Mouse (Mus musculus) stomach, embryonic 16.5 days (tissue): ENCODE measurements around the gene Megf11. TPM values are rescaled to one million over a fixed set of nuclear protein-coding genes. Genes with fewer than 3 reads are reported as not detected.
A peak's percentile ranks its signal among the peaks of the same experiment; 100 is the strongest.
"Not testable (repeated sequence)": the region's sequence is repeated elsewhere in the genome, so short reads cannot be mapped to it uniquely, and the experiment has no call there.

Experiments used
- ATAC-seq: fragments of 200-750 bp; cut with Nextera tagmentation; 2 replicates; pipeline ENCODE4 v1.8.0; 2017; ENCODE audit warnings: moderate number of reproducible peaks, moderate TSS enrichment; ENCODE audit not compliant: insufficient read depth, low FRiP score
- H3K27ac ChIP-seq: fragments of 300-500 bp; sonication (generic); 2 replicates; pipeline ENCODE4 v1.5.1; 2014; ENCODE audit warnings: low read length
- H3K27me3 ChIP-seq: fragments of 300-500 bp; sonication (generic); 2 replicates; pipeline ENCODE4 v1.6.1; 2014; ENCODE audit warnings: low read length, control low read depth, mixed read lengths; ENCODE audit not compliant: control insufficient read depth, insufficient read depth
- H3K36me3 ChIP-seq: fragments of 300-500 bp; sonication (generic); 2 replicates; pipeline ENCODE4 v1.6.1; 2014; ENCODE audit warnings: low read length; ENCODE audit not compliant: control insufficient read depth, insufficient read depth
- H3K4me1 ChIP-seq: fragments of 300-500 bp; sonication (generic); 2 replicates; pipeline ENCODE4 v1.6.1; 2014; ENCODE audit warnings: low read length, control low read depth, mixed read lengths; ENCODE audit not compliant: control insufficient read depth, insufficient read depth
- H3K4me2 ChIP-seq: fragments of 300-500 bp; sonication (generic); 2 replicates; pipeline ENCODE4 v1.6.1; 2014; ENCODE audit warnings: low read depth, low read length, mixed read lengths
- H3K4me3 ChIP-seq: fragments of 300-500 bp; sonication (generic); replicated peaks from 2 replicates; pipeline ENCODE4 v1.5.1; 2014; ENCODE audit warnings: mild to moderate bottlenecking, low read length
- H3K9ac ChIP-seq: fragments of 300-500 bp; sonication (generic); 2 replicates; pipeline ENCODE4 v1.6.1; 2014; ENCODE audit warnings: low read length
- H3K9me3 ChIP-seq: fragments of 300-500 bp; sonication (generic); replicated peaks from 2 replicates; pipeline ENCODE4 v1.6.1; 2016; ENCODE audit warnings: low read length, control low read depth; ENCODE audit not compliant: control insufficient read depth
- WGBS: fragments of 180-500 bp; shearing (Covaris S2); extraction: QIAGEN DNeasy Blood & Tissue Kit; methylation state at CpG from one replicate; pipeline ENCODE4 v1.1.7; 2014; 5-methylcytosine and 5-hydroxymethylcytosine counted together
- polyA plus RNA-seq: library from polyadenylated mRNA; unstranded; fragments of >200 nt; fragmentation: Nextera tagmentation; extraction: Ambion mirVana; gene quantifications from 2 replicates; pipeline ENCODE4 v1.2.1, GENCODE M21; 2015

The Megf11 gene
- polyA plus RNA-seq, 1 experiment from 2014 or later: 1.2 TPM

DNA sequence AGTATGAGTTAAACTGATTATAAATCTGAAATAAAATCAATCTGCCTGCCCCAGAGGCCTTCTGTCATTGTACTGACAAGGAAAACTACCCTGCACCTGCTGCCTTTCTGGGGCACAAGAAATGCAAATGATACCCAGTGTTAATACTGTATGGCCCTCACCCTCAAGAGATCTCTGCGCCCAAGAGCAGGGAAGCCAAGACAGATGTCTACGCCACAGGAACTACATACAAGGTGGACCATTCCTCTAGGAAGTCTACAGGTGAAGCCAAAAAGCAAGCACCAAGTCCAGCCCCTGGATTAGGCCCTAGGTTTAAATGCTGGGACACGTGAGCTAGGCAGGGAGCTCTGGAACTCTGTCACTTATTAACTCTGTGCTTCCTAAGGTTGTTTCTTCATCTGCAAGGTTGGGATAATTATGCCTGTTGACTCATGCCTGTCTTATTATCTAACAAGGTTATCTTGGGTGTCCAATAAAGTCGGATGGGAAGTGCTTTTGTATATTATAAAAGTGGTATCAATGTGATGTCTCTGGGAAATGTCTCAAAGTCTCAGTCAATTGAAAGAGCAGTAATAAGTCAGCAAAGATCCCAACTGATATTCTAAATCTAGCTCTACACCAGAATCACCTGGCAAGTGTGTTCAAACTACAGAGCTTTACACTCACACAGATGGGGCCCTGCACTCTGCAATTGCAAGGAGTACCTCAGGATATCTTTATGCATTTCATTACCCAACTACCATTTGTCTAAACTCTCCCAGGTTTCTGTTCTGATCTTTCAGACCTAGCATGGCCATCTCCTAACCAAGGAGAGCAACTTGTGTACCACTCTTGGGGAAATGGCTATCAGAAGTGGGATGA is 315.3 kb downstream of the Megf11 start:
- Histone ChIP-seq H3K27me3 (no peaks in the 10 kb centered on the region), H3K9ac (no peak overlapping the region), H3K4me1 (peaks cover 15% of the 10 kb centered on the region; the same call in 1 of the 2 replicates), H3K27ac (peak overlapping the region; percentile 55), H3K9me3 (no peaks in the 10 kb centered on the region), H3K4me3 (no peak overlapping the region), H3K36me3 (no peaks in the 10 kb centered on the region), H3K4me2 (no peak overlapping the region)
- 74% methylated on average over 4 of the region's 4 CpGs for WGBS
- no peak for ATAC-seq

DNA sequence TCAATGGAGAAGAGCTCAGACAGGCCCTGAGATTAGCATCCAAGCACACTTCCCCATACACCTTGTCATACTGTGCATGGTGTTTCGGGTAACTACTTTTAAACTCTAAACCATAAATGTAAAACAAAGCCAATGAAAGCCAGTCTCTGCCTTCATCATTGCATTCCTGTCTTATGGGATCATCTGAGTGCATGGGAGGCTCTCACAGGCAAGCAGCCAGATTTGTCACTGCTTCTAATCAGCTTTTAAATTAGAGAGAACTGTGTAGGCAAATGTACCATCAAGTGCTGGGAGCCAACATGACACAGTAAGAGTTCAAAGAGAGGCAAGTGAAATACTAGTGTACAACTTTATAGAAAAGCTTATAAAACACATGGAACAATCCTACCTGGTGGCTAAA is 316.2 kb downstream of the Megf11 start:
- no peak overlapping the region for H3K4me2 ChIP-seq
- H3K4me3 ChIP-seq: no peak overlapping the region
- peaks cover 15% of the 10 kb centered on the region; the same call in 1 of the 2 replicates for H3K4me1 ChIP-seq
- ATAC-seq: no peak
- no peak overlapping the region for H3K9ac ChIP-seq
- WGBS: 51% methylated on average over 1 of the region's 1 CpGs
- H3K36me3 ChIP-seq: no peaks in the 10 kb centered on the region
- no peaks in the 10 kb centered on the region for H3K27me3 ChIP-seq
- H3K27ac ChIP-seq: peak overlapping the region; percentile 55; the same call in 1 of the 2 replicates
- no peaks in the 10 kb centered on the region for H3K9me3 ChIP-seq

GRCm38 (mm10) chr9:64702391-64702790 is 317.0 kb downstream of the Megf11 start:
- no peak for ATAC-seq
- H3K27ac ChIP-seq: peak overlapping the region; percentile 20; the same call in 1 of the 2 replicates

DNA sequence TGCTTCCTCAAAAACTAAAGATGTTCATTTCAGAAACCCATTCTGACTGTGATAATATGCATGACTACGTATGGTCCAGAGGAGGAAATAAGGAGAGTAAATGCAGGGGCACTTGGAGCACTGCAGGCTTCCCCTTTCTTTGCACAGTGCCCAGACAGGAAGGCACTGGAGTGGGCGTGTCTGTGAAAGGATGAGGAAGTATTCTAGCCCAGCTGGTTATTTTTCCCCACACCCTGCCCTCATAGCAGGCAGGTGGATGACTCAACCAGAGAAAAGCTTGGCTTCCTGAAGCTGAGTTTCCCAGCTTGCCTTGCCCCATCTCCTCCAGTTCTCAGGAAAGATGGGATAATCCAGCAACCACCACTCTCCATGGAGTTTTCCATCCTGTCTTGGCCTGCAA is 317.5 kb downstream of the Megf11 start:
- Histone ChIP-seq H3K27me3 (no peaks in the 10 kb centered on the region), H3K4me2 (no peak overlapping the region), H3K9ac (no peak overlapping the region), H3K36me3 (no peaks in the 10 kb centered on the region), H3K4me1 (peaks cover 15% of the 10 kb centered on the region; the same call in 1 of the 2 replicates), H3K27ac (peak overlapping the region; percentile 20), H3K9me3 (no peaks in the 10 kb centered on the region), H3K4me3 (no peak overlapping the region)
- peak; percentile 92 for ATAC-seq
- 58% methylated on average over 2 of the region's 2 CpGs for WGBS

More at GRCm38 (mm10) chr9:64702391-64702790, 317.0 kb downstream of the Megf11 start:
- Histone ChIP-seq H3K4me3 (no peak overlapping the region), H3K9me3 (no peaks in the 10 kb centered on the region), H3K36me3 (no peaks in the 10 kb centered on the region), H3K4me1 (peaks cover 15% of the 10 kb centered on the region; the same call in 1 of the 2 replicates), H3K4me2 (no peak overlapping the region), H3K27me3 (no peaks in the 10 kb centered on the region), H3K9ac (no peak overlapping the region)

DNA sequence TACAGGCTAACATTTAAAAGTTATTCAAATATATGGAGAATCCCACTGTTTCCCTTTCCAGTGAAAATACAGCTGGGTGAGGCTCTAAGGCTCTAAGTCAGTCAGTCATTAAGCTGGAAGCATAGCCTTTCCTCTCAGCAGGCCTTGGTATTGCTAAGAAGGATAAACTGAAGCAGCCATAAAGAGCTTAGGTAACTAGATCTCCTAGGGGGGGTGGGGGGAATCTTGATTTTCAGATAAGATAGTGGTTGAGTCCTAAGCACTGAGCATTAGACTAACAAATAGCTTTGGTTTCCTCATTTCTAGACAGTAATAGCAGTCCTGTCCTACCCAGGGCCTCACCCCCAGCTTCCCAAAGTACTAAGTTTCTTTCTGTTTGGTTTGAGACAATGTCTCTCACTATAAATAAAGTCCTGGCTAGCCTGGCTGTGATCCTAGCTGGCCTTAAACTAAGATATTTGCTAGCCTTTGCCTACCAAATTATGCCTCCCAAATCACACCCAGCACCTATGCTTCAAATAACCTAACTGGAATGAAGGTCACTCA is 318.1 kb downstream of the Megf11 start:
- Histone ChIP-seq H3K9me3 (no peaks in the 10 kb centered on the region), H3K4me3 (no peak overlapping the region), H3K4me1 (peaks cover 15% of the 10 kb centered on the region; the same call in 1 of the 2 replicates), H3K27ac (peak overlapping the region; percentile 20), H3K36me3 (no peaks in the 10 kb centered on the region), H3K27me3 (no peaks in the 10 kb centered on the region), H3K9ac (no peak overlapping the region), H3K4me2 (no peak overlapping the region)
- ATAC-seq: no peak

GRCm38 (mm10) chr9:64704073-64704840 is 318.8 kb downstream of the Megf11 start:
- Histone ChIP-seq H3K4me1 (peaks cover 15% of the 10 kb centered on the region; the same call in 1 of the 2 replicates), H3K4me2 (no peak overlapping the region), H3K36me3 (no peaks in the 10 kb centered on the region), H3K27me3 (no peaks in the 10 kb centered on the region), H3K27ac (peak overlapping the region; percentile 20), H3K9me3 (no peaks in the 10 kb centered on the region), H3K9ac (no peak overlapping the region), H3K4me3 (no peak overlapping the region)
- 74% methylated on average over 5 of the region's 5 CpGs for WGBS
- ATAC-seq: no peak

DNA sequence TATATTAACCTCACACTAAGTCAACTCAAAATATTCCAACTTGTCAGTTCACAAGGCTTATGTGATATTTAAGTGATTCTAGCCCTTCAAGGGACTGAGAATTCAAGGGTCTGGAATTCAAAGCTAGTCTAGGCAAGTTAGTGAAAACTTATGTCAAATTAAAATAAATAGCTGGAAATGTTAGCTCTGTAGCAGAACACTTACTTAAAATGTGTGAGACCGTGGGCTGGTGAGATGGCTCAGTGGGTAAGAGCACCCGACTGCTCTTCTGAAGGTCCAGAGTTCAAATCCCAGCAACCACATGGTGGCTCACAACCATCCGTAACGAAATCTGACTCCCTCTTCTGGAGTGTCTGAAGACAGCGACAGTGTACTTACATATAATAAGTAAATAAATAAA is 324.9 kb downstream of the Megf11 start:
- H3K27me3 ChIP-seq, H3K9me3 ChIP-seq, H3K4me3 ChIP-seq, H3K4me1 ChIP-seq, H3K27ac ChIP-seq, H3K4me2 ChIP-seq, ATAC-seq, H3K9ac ChIP-seq, H3K36me3 ChIP-seq: not testable (repeated sequence)
- 89% methylated on average over 3 of the region's 5 CpGs for WGBS

DNA sequence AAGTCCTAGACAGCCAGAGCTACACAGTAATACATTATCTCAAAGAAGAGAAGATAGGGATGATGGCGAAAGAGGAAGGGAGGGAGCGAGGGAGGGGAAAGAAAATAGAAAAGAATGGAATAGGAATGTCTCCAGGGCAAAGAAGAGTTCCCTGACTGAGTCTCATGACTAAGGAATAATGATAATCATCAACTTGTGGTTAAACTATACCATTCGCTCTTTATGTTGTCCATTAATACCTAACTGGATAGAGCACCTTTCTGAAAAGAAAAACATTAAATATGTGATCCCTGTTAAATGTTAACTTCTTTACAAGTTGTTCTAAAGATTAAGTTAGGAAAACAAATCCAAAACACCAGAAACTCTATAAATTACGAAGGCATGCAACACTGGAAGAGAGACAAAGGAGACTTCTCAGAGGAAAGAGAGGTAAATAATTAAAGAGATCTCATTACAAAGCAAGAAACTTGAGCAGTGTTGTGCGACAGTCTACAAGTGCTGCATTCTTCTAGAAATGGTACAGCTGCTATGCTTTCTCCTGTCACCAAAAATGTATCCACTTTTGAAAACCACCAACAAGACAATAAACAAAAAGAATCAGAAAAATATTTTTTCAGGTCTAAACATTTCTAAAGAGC is 334.2 kb downstream of the Megf11 start:
- WGBS: 66% methylated on average over 5 of the region's 5 CpGs
- Histone ChIP-seq H3K4me1 (no peaks in the 10 kb centered on the region), H3K4me3 (no peak overlapping the region), H3K27ac (no peak overlapping the region), H3K27me3 (no peaks in the 10 kb centered on the region), H3K4me2 (no peak overlapping the region), H3K9me3 (no peaks in the 10 kb centered on the region), H3K9ac (no peak overlapping the region), H3K36me3 (peaks cover 5% of the 10 kb centered on the region; the same call in 1 of the 2 replicates)
- ATAC-seq: no peak
